Mouse (Mus musculus): ENCODE results near the gene Rai1. TPM values are rescaled to one million over a fixed set of nuclear protein-coding genes. Genes with fewer than 3 reads are reported as not detected.

Rai1 gene
- polyA plus RNA-seq, 1 experiment from 2014 or later: 36.0 TPM

DNA sequence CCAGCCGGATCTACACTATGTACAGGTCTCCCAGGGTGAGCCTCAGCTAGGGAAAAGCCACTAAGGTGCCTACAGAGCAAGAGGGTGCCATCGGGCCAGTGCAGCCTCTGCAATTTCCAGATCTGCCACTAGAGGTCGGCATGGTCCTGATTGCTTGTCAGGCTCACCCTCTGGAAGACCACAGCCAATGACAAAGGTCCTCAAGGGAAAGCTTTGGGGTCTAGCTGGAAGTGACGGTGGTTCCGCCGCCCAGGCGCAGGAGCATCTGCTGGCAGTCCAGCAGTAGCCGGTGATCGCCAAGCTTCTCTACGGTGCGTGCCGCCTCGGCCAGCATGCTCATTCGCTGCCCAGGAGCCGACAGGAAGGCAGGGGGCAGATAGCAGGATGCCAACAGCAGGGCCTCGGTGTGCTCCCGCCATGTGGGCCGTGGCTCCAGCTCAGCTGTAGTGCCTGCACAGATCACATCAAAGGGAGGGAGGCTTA lies 94.9 kb downstream of the Rai1 start:
- H3K4me1 ChIP-seq (ENCODE audit: control insufficient read depth, insufficient read depth, low read length): peaks cover 7% of the 10 kb centered on the region; the same call in 1 of the 2 replicates
- H3K4me3 ChIP-seq (ENCODE audit: low read depth, low read length): no peak overlapping the region
- peak overlapping the region; percentile 35; the same call in 1 of the 2 replicates for H3K9ac ChIP-seq (ENCODE audit: low read length)
- H3K9me3 ChIP-seq (ENCODE audit: control insufficient read depth, low read length): peaks cover 3% of the 10 kb centered on the region; the same call in 1 of the 2 replicates
- DNase-seq (ENCODE audit: low spot score): peak; percentile 97
- ATAC-seq (ENCODE audit: insufficient number of reproducible peaks, low FRiP score, low TSS enrichment, low read depth): no peak
- H3K27me3 ChIP-seq (ENCODE audit: control insufficient read depth, insufficient read depth, low read length): no peaks in the 10 kb centered on the region
- H3K36me3 ChIP-seq (ENCODE audit: control insufficient read depth, insufficient read depth, low read length): peaks cover 49% of the 10 kb centered on the region
- WGBS: 11% methylated on average over 18 of the region's 18 CpGs
- H3K27ac ChIP-seq (replicated peaks; ENCODE audit: low read depth, low read length): peak overlapping the region; percentile 52; the same call in 1 of the 2 replicates
- no peak overlapping the region for H3K4me2 ChIP-seq (ENCODE audit: low read depth, severe bottlenecking)

GRCm38 (mm10) chr11:60200384-60200783 lies 95.6 kb downstream of the Rai1 start:
- no peak overlapping the region for H3K4me3 ChIP-seq (ENCODE audit: low read depth, low read length)
- 0 out of 2 replicates have a peak overlapping the region, but pooled peaks have one; percentile 35 for H3K9ac ChIP-seq (ENCODE audit: low read length)
- DNase-seq (ENCODE audit: low spot score): no peak
- no peak overlapping the region for H3K4me2 ChIP-seq (ENCODE audit: low read depth, severe bottlenecking)
- no peak for ATAC-seq (ENCODE audit: insufficient number of reproducible peaks, low FRiP score, low TSS enrichment, low read depth)
- H3K36me3 ChIP-seq (ENCODE audit: control insufficient read depth, insufficient read depth, low read length): peaks cover 49% of the 10 kb centered on the region
- H3K9me3 ChIP-seq (ENCODE audit: control insufficient read depth, low read length): no peaks in the 10 kb centered on the region
- H3K27ac ChIP-seq (replicated peaks; ENCODE audit: low read depth, low read length): peak overlapping the region; percentile 52; the same call in 1 of the 2 replicates
- 90% methylated on average over 11 of the region's 11 CpGs for WGBS
- peaks cover 7% of the 10 kb centered on the region; the same call in 1 of the 2 replicates for H3K4me1 ChIP-seq (ENCODE audit: control insufficient read depth, insufficient read depth, low read length)
- no peaks in the 10 kb centered on the region for H3K27me3 ChIP-seq (ENCODE audit: control insufficient read depth, insufficient read depth, low read length)

DNA sequence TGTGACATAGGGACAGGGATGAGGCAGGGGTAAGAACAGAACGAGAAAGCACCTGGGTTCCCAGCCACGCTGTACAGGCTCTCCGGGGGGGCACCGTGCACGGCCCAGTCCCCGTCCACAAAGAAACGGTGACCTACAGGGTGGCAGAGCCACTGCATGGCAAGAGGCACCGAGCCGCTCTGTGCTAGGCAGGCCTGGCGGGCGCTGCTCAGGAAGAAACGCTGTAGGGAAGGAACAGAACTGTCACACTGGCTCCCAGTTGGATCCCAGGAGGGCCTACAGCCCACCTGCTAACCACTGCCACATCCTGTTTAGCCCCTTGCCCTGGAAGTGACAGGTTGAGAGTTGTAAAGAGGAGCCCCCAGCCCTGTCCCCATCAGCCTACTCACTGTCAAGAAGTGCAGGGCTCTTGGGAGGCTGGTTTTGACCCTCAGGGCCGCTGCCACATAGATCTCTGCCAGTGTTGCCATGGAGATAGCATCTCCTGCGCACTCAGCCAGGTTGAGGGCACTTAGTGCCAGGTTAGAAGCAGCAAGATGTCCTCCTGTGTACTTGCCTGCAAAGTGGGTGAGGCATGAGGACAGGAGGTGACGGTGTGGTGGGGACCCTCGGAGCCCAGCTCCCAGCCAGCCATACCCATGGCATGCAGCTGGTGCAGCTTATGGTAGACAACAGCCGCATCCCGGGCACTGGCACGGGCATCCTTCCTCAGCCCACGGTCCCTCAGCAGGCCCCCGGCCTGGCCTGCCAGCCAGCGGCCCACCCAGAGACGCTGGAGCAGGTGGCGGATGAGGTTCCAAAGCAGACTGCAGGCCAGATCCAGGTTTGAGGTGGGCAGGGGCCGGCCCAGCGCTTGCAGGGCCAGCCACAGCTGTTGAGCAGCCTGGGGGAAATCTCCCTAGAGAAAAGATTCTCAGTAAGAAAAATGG lies 98.2 kb downstream of the Rai1 start:
- 93% methylated on average over 26 of the region's 26 CpGs for WGBS
- no peak for DNase-seq (ENCODE audit: low spot score)
- Histone ChIP-seq H3K4me1 (ENCODE audit: control insufficient read depth, insufficient read depth, low read length) (peaks cover 14% of the 10 kb centered on the region; the same call in 1 of the 2 replicates), H3K9ac (ENCODE audit: low read length) (no peak overlapping the region), H3K4me3 (ENCODE audit: low read depth, low read length) (no peak overlapping the region), H3K27ac (replicated peaks; ENCODE audit: low read depth, low read length) (no peak overlapping the region), H3K27me3 (ENCODE audit: control insufficient read depth, insufficient read depth, low read length) (no peaks in the 10 kb centered on the region), H3K4me2 (ENCODE audit: low read depth, severe bottlenecking) (no peak overlapping the region), H3K36me3 (ENCODE audit: control insufficient read depth, insufficient read depth, low read length) (peaks cover 49% of the 10 kb centered on the region), H3K9me3 (ENCODE audit: control insufficient read depth, low read length) (no peaks in the 10 kb centered on the region)
- no peak for ATAC-seq (ENCODE audit: insufficient number of reproducible peaks, low FRiP score, low TSS enrichment, low read depth)

GRCm38 (mm10) chr11:60205026-60205425 lies 100.2 kb downstream of the Rai1 start:
- Histone ChIP-seq H3K4me1 (ENCODE audit: control insufficient read depth, insufficient read depth, low read length) (peaks cover 28% of the 10 kb centered on the region), H3K4me3 (ENCODE audit: low read depth, low read length) (no peak overlapping the region), H3K4me2 (ENCODE audit: low read depth, severe bottlenecking) (no peak overlapping the region), H3K27ac (replicated peaks; ENCODE audit: low read depth, low read length) (no peak overlapping the region), H3K27me3 (ENCODE audit: control insufficient read depth, insufficient read depth, low read length) (no peaks in the 10 kb centered on the region), H3K9ac (ENCODE audit: low read length) (no peak overlapping the region), H3K9me3 (ENCODE audit: control insufficient read depth, low read length) (no peaks in the 10 kb centered on the region), H3K36me3 (ENCODE audit: control insufficient read depth, insufficient read depth, low read length) (peaks cover 44% of the 10 kb centered on the region)
- ATAC-seq (ENCODE audit: insufficient number of reproducible peaks, low FRiP score, low TSS enrichment, low read depth) (no peak), DNase-seq (ENCODE audit: low spot score) (no peak)
- WGBS: 90% methylated on average over 12 of the region's 12 CpGs

DNA sequence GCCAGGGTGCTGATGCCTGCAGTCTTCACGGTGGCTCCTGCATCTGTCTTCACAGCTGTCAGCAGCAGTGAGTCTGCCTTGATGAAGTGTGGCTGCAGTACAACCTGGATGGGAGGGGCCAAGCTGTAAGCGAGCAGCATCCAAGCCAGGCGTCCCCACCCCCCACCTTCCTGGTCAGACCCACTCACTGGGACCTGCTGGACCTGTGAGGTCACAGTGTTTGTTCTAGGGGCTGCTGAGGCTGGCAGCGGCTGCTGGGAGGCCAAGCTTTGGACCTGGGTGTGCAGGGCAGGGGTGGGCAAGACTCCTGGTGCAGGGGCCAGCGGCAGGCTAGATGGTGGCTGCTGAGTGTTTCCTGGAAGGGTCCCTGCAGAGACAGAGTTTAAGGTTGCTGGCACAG lies 101.4 kb downstream of the Rai1 start:
- Histone ChIP-seq H3K27ac (replicated peaks; ENCODE audit: low read depth, low read length) (no peak overlapping the region), H3K36me3 (ENCODE audit: control insufficient read depth, insufficient read depth, low read length) (peaks cover 39% of the 10 kb centered on the region), H3K4me3 (ENCODE audit: low read depth, low read length) (no peak overlapping the region), H3K27me3 (ENCODE audit: control insufficient read depth, insufficient read depth, low read length) (no peaks in the 10 kb centered on the region), H3K9me3 (ENCODE audit: control insufficient read depth, low read length) (no peaks in the 10 kb centered on the region), H3K9ac (ENCODE audit: low read length) (no peak overlapping the region), H3K4me1 (ENCODE audit: control insufficient read depth, insufficient read depth, low read length) (peaks cover 34% of the 10 kb centered on the region), H3K4me2 (ENCODE audit: low read depth, severe bottlenecking) (no peak overlapping the region)
- 72% methylated on average over 5 of the region's 5 CpGs for WGBS
- DNase-seq (ENCODE audit: low spot score) (no peak), ATAC-seq (ENCODE audit: insufficient number of reproducible peaks, low FRiP score, low TSS enrichment, low read depth) (no peak)

GRCm38 (mm10) chr11:60208201-60208600 lies 103.4 kb downstream of the Rai1 start:
- WGBS: 74% methylated on average over 6 of the region's 6 CpGs
- DNase-seq (ENCODE audit: low spot score) (no peak), ATAC-seq (ENCODE audit: insufficient number of reproducible peaks, low FRiP score, low TSS enrichment, low read depth) (no peak)
- peak overlapping the region; percentile 14; the same call in 1 of the 2 replicates for H3K4me3 ChIP-seq (ENCODE audit: low read depth, low read length)
- H3K9me3 ChIP-seq (ENCODE audit: control insufficient read depth, low read length): no peaks in the 10 kb centered on the region
- peaks cover 54% of the 10 kb centered on the region for H3K4me1 ChIP-seq (ENCODE audit: control insufficient read depth, insufficient read depth, low read length)
- peak overlapping the region; percentile 44; the same call in 1 of the 2 replicates for H3K4me2 ChIP-seq (ENCODE audit: low read depth, severe bottlenecking)
- H3K36me3 ChIP-seq (ENCODE audit: control insufficient read depth, insufficient read depth, low read length): peaks cover 25% of the 10 kb centered on the region
- H3K27me3 ChIP-seq (ENCODE audit: control insufficient read depth, insufficient read depth, low read length): no peaks in the 10 kb centered on the region
- no peak overlapping the region for H3K27ac ChIP-seq (replicated peaks; ENCODE audit: low read depth, low read length)
- H3K9ac ChIP-seq (ENCODE audit: low read length): 0 out of 2 replicates have a peak overlapping the region, but pooled peaks have one; percentile 36

DNA sequence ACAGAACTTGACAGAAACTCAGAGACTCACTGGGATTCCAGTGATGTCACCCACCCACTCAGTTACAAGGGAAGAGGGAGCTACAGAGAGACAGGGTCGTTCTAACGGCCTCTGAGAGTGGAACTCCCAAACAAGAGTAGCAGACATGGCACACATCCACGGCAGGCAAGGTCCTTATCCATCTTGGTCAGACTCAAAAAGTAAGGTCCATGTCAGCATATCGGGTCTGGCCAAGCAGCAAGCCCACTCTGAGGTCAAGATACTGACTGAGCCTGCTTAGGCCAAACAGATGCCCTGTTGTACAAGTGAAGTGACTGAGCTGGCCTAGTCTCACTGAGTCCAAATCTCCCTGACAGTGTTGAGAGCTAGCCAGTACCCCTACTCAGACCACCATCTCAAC lies 103.9 kb downstream of the Rai1 start:
- ATAC-seq (ENCODE audit: insufficient number of reproducible peaks, low FRiP score, low TSS enrichment, low read depth) (no peak), DNase-seq (ENCODE audit: low spot score) (no peak)
- Histone ChIP-seq H3K4me3 (ENCODE audit: low read depth, low read length) (peak overlapping the region; percentile 14; the same call in 1 of the 2 replicates), H3K27ac (replicated peaks; ENCODE audit: low read depth, low read length) (0 out of 2 replicates have a peak overlapping the region, but pooled peaks have one; percentile 15), H3K9ac (ENCODE audit: low read length) (peak overlapping the region; percentile 36), H3K4me1 (ENCODE audit: control insufficient read depth, insufficient read depth, low read length) (peaks cover 54% of the 10 kb centered on the region), H3K27me3 (ENCODE audit: control insufficient read depth, insufficient read depth, low read length) (no peaks in the 10 kb centered on the region), H3K36me3 (ENCODE audit: control insufficient read depth, insufficient read depth, low read length) (peaks cover 21% of the 10 kb centered on the region), H3K4me2 (ENCODE audit: low read depth, severe bottlenecking) (peak overlapping the region; percentile 44; the same call in 1 of the 2 replicates), H3K9me3 (ENCODE audit: control insufficient read depth, low read length) (no peaks in the 10 kb centered on the region)
- 63% methylated on average over 4 of the region's 4 CpGs for WGBS

- H3K27ac ChIP-seq (replicated peaks; ENCODE audit: low read depth, low read length): peak overlapping the region; percentile 15; the same call in 1 of the 2 replicates
- peaks cover 54% of the 10 kb centered on the region for H3K4me1 ChIP-seq (ENCODE audit: control insufficient read depth, insufficient read depth, low read length)
- ATAC-seq (ENCODE audit: insufficient number of reproducible peaks, low FRiP score, low TSS enrichment, low read depth) (no peak), DNase-seq (ENCODE audit: low spot score) (no peak)
- H3K9ac ChIP-seq (ENCODE audit: low read length): peak overlapping the region; percentile 23
- H3K4me3 ChIP-seq (ENCODE audit: low read depth, low read length): peak overlapping the region; percentile 31
- H3K36me3 ChIP-seq (ENCODE audit: control insufficient read depth, insufficient read depth, low read length): peaks cover 15% of the 10 kb centered on the region
- no peaks in the 10 kb centered on the region for H3K9me3 ChIP-seq (ENCODE audit: control insufficient read depth, low read length)
- no peaks in the 10 kb centered on the region for H3K27me3 ChIP-seq (ENCODE audit: control insufficient read depth, insufficient read depth, low read length)
- H3K4me2 ChIP-seq (ENCODE audit: low read depth, severe bottlenecking): peak overlapping the region; percentile 44
- 58% methylated on average over 7 of the region's 7 CpGs for WGBS
Observed at GRCm38 (mm10) chr11:60209217-60209932, 104.6 kb downstream of the Rai1 start.

All from limb, embryonic 11.5 days (tissue).